Mouse (Mus musculus) limb, embryonic 14.5 days (tissue): ENCODE results near the gene 2310033P09Rik. TPM values are rescaled to one million over a fixed set of nuclear protein-coding genes. Genes with fewer than 3 reads are reported as not detected.

Experiments used
- ATAC-seq: fragments of 200-750 bp; cut with Nextera tagmentation; 2 replicates; pipeline ENCODE4 v1.8.0; 2017; ENCODE audit warnings: low read depth, moderate number of reproducible peaks, moderate TSS enrichment; ENCODE audit not compliant: low FRiP score
- DNase-seq: peaks from one replicate; pipeline ENCODE4 v3.0.0-alpha.2; 2015; ENCODE audit warnings: low spot score
- H3K27ac ChIP-seq: fragments of 300-500 bp; sonication (generic); replicated peaks from 2 replicates; pipeline ENCODE4 v1.5.1; 2014; ENCODE audit warnings: low read depth, mild to moderate bottlenecking, low read length, moderate library complexity, mixed read lengths
- H3K27me3 ChIP-seq: fragments of 300-500 bp; sonication (generic); 2 replicates; pipeline ENCODE4 v1.6.1; 2014; ENCODE audit warnings: low read length, mixed read lengths; ENCODE audit not compliant: control insufficient read depth, insufficient read depth
- H3K36me3 ChIP-seq: fragments of 300-500 bp; sonication (generic); 2 replicates; pipeline ENCODE4 v1.6.1; 2014; ENCODE audit warnings: mild to moderate bottlenecking, low read length, moderate library complexity, mixed read lengths; ENCODE audit not compliant: control insufficient read depth, insufficient read depth
- H3K4me1 ChIP-seq: fragments of 300-500 bp; sonication (generic); 2 replicates; pipeline ENCODE4 v1.6.1; 2014; ENCODE audit warnings: antibody characterized with exemption, low read length, mixed read lengths; ENCODE audit not compliant: control insufficient read depth, insufficient read depth
- H3K4me2 ChIP-seq: fragments of 300-500 bp; sonication (generic); replicated peaks from 2 replicates; pipeline ENCODE4 v1.6.1; 2014; ENCODE audit warnings: low read depth, mild to moderate bottlenecking, low read length, moderate library complexity; ENCODE audit not compliant: severe bottlenecking
- H3K4me3 ChIP-seq: fragments of 300-500 bp; sonication (generic); replicated peaks from 2 replicates; pipeline ENCODE4 v1.5.1; 2014; ENCODE audit warnings: low read length
- H3K9ac ChIP-seq: fragments of 300-500 bp; sonication (generic); 2 replicates; pipeline ENCODE4 v1.6.1; 2014; ENCODE audit warnings: mild to moderate bottlenecking, low read depth, low read length, moderate library complexity; ENCODE audit not compliant: severe bottlenecking
- H3K9me3 ChIP-seq: fragments of 300-500 bp; sonication (generic); 2 replicates; pipeline ENCODE4 v1.6.1; 2016; ENCODE audit warnings: low read length; ENCODE audit not compliant: control insufficient read depth
- POLR2A ChIP-seq: fragments of 200-500 bp; IDR thresholded peaks from 2 replicates; pipeline ENCODE4 v1.8.0; 2012; ENCODE audit warnings: inconsistent platforms, mild to moderate bottlenecking, moderate library complexity, borderline replicate concordance; ENCODE audit not compliant: insufficient read depth, insufficient read length; ENCODE audit errors: extremely low read depth
- WGBS: fragments of 180-500 bp; shearing (Covaris S2); extraction: QIAGEN DNeasy Blood & Tissue Kit; methylation state at CpG from one replicate; pipeline ENCODE4 v1.1.7; 2014; 5-methylcytosine and 5-hydroxymethylcytosine counted together
- polyA plus RNA-seq, 2 experiments: library from polyadenylated mRNA; depleted of rRNA in 1 of 2; stranded (reverse) in 1 of 2; unstranded in 1 of 2; fragments of >200 nt; fragmentation: Nextera tagmentation in 1 of 2; extraction: Ambion mirVana in 1 of 2; gene quantifications; 2 replicates each; pipeline versions ENCODE4 v1.2.1 to v1.2.3; 2012 to 2014

Gene 2310033P09Rik
- polyA plus RNA-seq, 2 experiments, result 28.9 to 37.5 TPM

GRCm38 (mm10) chr11:59185490-59185889 lies 22.6 kb upstream of the 2310033P09Rik start:
- no peak for TF ChIP-seq POLR2A
- H3K27ac ChIP-seq, result no peak overlapping the region
- WGBS, result 83% methylated on average over 5 of the region's 5 CpGs

GRCm38 (mm10) chr11:59187706-59188105 lies 20.4 kb upstream of the 2310033P09Rik start:
- Histone ChIP-seq H3K9me3 (no peaks in the 10 kb centered on the region), H3K36me3 (peaks cover 29% of the 10 kb centered on the region), H3K4me1 (peaks cover 5% of the 10 kb centered on the region; the same call in 1 of the 2 replicates), H3K4me2 (no peak overlapping the region), H3K27ac (no peak overlapping the region), H3K27me3 (no peaks in the 10 kb centered on the region), H3K4me3 (no peak overlapping the region), H3K9ac (0 out of 2 replicates have a peak overlapping the region, but pooled peaks have one; percentile 12)
- ATAC-seq, result no peak
- 78% methylated on average over 6 of the region's 6 CpGs for WGBS
- no peak for DNase-seq
- TF ChIP-seq POLR2A, result no peak

More at GRCm38 (mm10) chr11:59185490-59185889, 22.6 kb upstream of the 2310033P09Rik start:
- no peaks in the 10 kb centered on the region for H3K27me3 ChIP-seq
- no peaks in the 10 kb centered on the region for H3K9me3 ChIP-seq
- no peaks in the 10 kb centered on the region for H3K4me1 ChIP-seq
- ATAC-seq (no peak), DNase-seq (no peak)
- no peak overlapping the region for H3K4me2 ChIP-seq
- H3K36me3 ChIP-seq, result peaks cover 32% of the 10 kb centered on the region
- H3K4me3 ChIP-seq, result no peak overlapping the region
- H3K9ac ChIP-seq, result no peak overlapping the region

GRCm38 (mm10) chr11:59191231-59192058 lies 16.7 kb upstream of the 2310033P09Rik start:
- Histone ChIP-seq H3K9ac (peak overlapping the region; percentile 59), H3K36me3 (peaks cover 2% of the 10 kb centered on the region; the same call in 1 of the 2 replicates), H3K27me3 (no peaks in the 10 kb centered on the region), H3K4me1 (peaks cover 5% of the 10 kb centered on the region; the same call in 1 of the 2 replicates), H3K9me3 (no peaks in the 10 kb centered on the region), H3K4me2 (peak overlapping the region; percentile 65), H3K27ac (peak overlapping the region; percentile 79), H3K4me3 (peak overlapping the region; percentile 55)
- under 1% methylated on average over 39 of the region's 59 CpGs for WGBS
- peak; percentile 89; the same call in 1 of the 2 replicates for TF ChIP-seq POLR2A
- ATAC-seq (peak; percentile 95), DNase-seq (peak; percentile 86)

- peak within 1 kb of the TSS; percentile 65 for H3K4me2 ChIP-seq
- DNase-seq (no peak), ATAC-seq (peak; percentile 5; the same call in 1 of the 2 replicates)
- H3K36me3 ChIP-seq, result no peaks in the 10 kb centered on the region; the same call in 1 of the 2 replicates
- no peak for TF ChIP-seq POLR2A
- H3K9me3 ChIP-seq, result no peaks in the 10 kb centered on the region
- WGBS, result 4% methylated on average over 16 of the region's 16 CpGs
- H3K27me3 ChIP-seq, result no peaks in the 10 kb centered on the region
- H3K4me1 ChIP-seq, result peaks cover 5% of the 10 kb centered on the region; the same call in 1 of the 2 replicates
- H3K27ac ChIP-seq, result peak within 1 kb of the TSS; percentile 79
- peak within 1 kb of the TSS; percentile 55 for H3K4me3 ChIP-seq
- H3K9ac ChIP-seq, result peak within 1 kb of the TSS; percentile 59
These were observed 16.1 kb upstream of the 2310033P09Rik start, which contains the start of gene Guk1 for GRCm38 (mm10) chr11:59192059-59192386. Guk1 (minus strand) TSS chr11:59192212.

GRCm38 (mm10) chr11:59196230-59196629 lies 11.9 kb upstream of the 2310033P09Rik start:
- no peaks in the 10 kb centered on the region for H3K9me3 ChIP-seq
- H3K27me3 ChIP-seq, result no peaks in the 10 kb centered on the region
- peaks cover 5% of the 10 kb centered on the region for H3K4me1 ChIP-seq
- H3K4me2 ChIP-seq, result no peak overlapping the region
- ATAC-seq, result no peak
- TF ChIP-seq POLR2A, result no peak
- no peak overlapping the region for H3K9ac ChIP-seq
- DNase-seq, result no peak
- H3K4me3 ChIP-seq, result no peak overlapping the region
- no peak overlapping the region for H3K27ac ChIP-seq
- H3K36me3 ChIP-seq, result peaks cover 10% of the 10 kb centered on the region
